Comparison of ENCODE assay signal across 18 mouse cellular contexts in the genomic region with DNA sequence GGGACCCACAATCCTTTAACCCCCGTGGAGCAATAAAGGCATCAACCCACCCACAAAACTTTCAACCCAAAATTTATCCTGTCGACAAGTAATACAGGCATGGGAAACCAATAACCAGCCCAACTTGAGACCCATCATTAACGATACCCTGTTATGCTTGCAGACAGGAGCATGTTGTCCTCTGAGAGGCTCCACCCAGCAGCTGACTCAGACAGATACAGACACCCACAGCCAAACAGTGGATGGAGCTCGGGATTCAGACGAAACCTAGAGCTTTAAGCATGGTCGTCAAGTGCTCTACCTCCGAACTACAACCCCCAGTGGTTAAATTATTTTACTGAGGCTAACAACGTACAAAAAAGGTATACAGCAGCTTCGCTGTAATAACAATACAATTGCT.
DNase-seq lines count a peak whose midpoint lies in the region; ATAC-seq and TF ChIP-seq lines count a peak whose summit lies in the region.
"Had no signal": no experiment of that assay in that cellular context is flagged by ENCODE, and none has a peak within 500 bp of the region (broad histone marks: within the 10 kb centered on the region; RNA-seq: fewer than 3 reads in every experiment).

No protein-coding gene starts in this region.

- no peak overlapping the region for H3K9ac ChIP-seq in CH12.LX (ENCODE audit: insufficient read depth, low read depth)
- H3K9ac ChIP-seq in liver, embryonic 12.5 days = no peak overlapping the region
- H3K9ac ChIP-seq in liver, embryonic 16.5 days (ENCODE audit: low read depth, low read length) = no peak overlapping the region
- no peak overlapping the region for H3K9ac ChIP-seq in midbrain, embryonic 14.5 days (replicated peaks; ENCODE audit: low read length)
- H3K9ac ChIP-seq: embryonic facial prominence, embryonic 13.5 days; forebrain, embryonic 13.5 days; hindbrain, embryonic 14.5 days had no signal

- DNase-seq in layer of hippocampus, adult 2 months (ENCODE audit: low spot score in 2 of 2) = no peak
- no peak for DNase-seq in layer of hippocampus, adult 11-12 months (ENCODE audit: low spot score)
- DNase-seq in CH12.LX (ENCODE audit: extremely low read depth) = no peak
- DNase-seq in midbrain, embryonic 14.5 days = no peak
- no peak for DNase-seq in ovary, postnatal 36 days (ENCODE audit: low spot score)
- DNase-seq: adrenal gland, adult 8-10 months; adrenal gland, postnatal 36 days; cerebellum, adult 11-12 months; cerebellum, adult 9-10 months; cerebellum, postnatal 36 days; heart, adult 18-20 months had no signal

- TF ChIP-seq RAD21 in CH12.LX (IDR thresholded peaks at IDR 0.05; ENCODE audit: low read depth, low read length) = peak; percentile 3

- peak; percentile 65 for ATAC-seq in liver, embryonic 12.5 days
- ATAC-seq in liver, embryonic 16.5 days (ENCODE audit: low read depth) = peak; percentile 47
- ATAC-seq in midbrain, embryonic 14.5 days (ENCODE audit: low FRiP score, low TSS enrichment) = no peak
- ATAC-seq: forebrain, embryonic 13.5 days had no signal

- no peak overlapping the region for H3K4me3 ChIP-seq in layer of hippocampus, adult 2 months
- H3K4me3 ChIP-seq in CH12.LX (replicated peaks in 1 of 3; ENCODE audit: low read depth in 2 of 3, low read length in 2 of 3, poor library complexity in 1 of 3) = no peak overlapping the region
- H3K4me3 ChIP-seq in liver, embryonic 12.5 days = no peak overlapping the region
- H3K4me3 ChIP-seq in liver, embryonic 16.5 days (ENCODE audit: low read depth, low read length) = no peak overlapping the region
- no peak overlapping the region for H3K4me3 ChIP-seq in midbrain, embryonic 14.5 days (replicated peaks; ENCODE audit: low read depth, low read length)
- H3K4me3 ChIP-seq: embryonic facial prominence, embryonic 13.5 days; forebrain, embryonic 13.5 days; hindbrain, embryonic 10.5 days had no signal

- TF ChIP-seq CTCF in layer of hippocampus, adult 2 months (conservative IDR thresholded peaks at IDR 0.05) = no peak
- TF ChIP-seq CTCF in CH12.LX (conservative IDR thresholded peaks at IDR 0.05 in 1 of 2, IDR thresholded peaks at IDR 0.05 in 1 of 2; ENCODE audit: low read depth in 2 of 2, low read length in 2 of 2) = peak in 1 of 2 experiments; percentile 10; a peak in 1 of 4 replicates

- peaks cover 5 to 49% of the 10 kb centered on the region in 2 experiments for H3K36me3 ChIP-seq in CH12.LX (replicated peaks in 1 of 2; ENCODE audit: control insufficient read depth in 1 of 2, insufficient read depth in 1 of 2, low read length in 1 of 2)
- peaks cover 13% of the 10 kb centered on the region; the same call in 1 of the 2 replicates for H3K36me3 ChIP-seq in liver, embryonic 12.5 days
- H3K36me3 ChIP-seq in liver, embryonic 16.5 days (ENCODE audit: control insufficient read depth, insufficient read depth) = no peaks in the 10 kb centered on the region
- 0 out of 2 replicates have a peak, but pooled peaks cover 3% of the 10 kb centered on the region for H3K36me3 ChIP-seq in midbrain, embryonic 14.5 days (ENCODE audit: control insufficient read depth, insufficient read depth, low read length)

- H3K4me2 ChIP-seq in CH12.LX (ENCODE audit: insufficient read depth, low read depth, poor library complexity, severe bottlenecking) = peak overlapping the region; percentile 51; the same call in 1 of the 2 replicates
- no peak overlapping the region for H3K4me2 ChIP-seq in liver, embryonic 12.5 days
- H3K4me2 ChIP-seq in liver, embryonic 16.5 days (ENCODE audit: low read depth, low read length) = no peak overlapping the region
- no peak overlapping the region for H3K4me2 ChIP-seq in midbrain, embryonic 14.5 days (ENCODE audit: low read length)
- H3K4me2 ChIP-seq: embryonic facial prominence, embryonic 13.5 days; forebrain, embryonic 13.5 days; heart, embryonic 11.5 days; hindbrain, embryonic 14.5 days had no signal

- peaks cover 31 to 83% of the 10 kb centered on the region in 2 experiments for H3K4me1 ChIP-seq in CH12.LX (ENCODE audit: control insufficient read depth in 1 of 2, insufficient read depth in 2 of 2)
- H3K4me1 ChIP-seq in liver, embryonic 12.5 days = peaks cover 57% of the 10 kb centered on the region
- H3K4me1 ChIP-seq in liver, embryonic 16.5 days (ENCODE audit: control insufficient read depth, low read depth, low read length) = peaks cover 24% of the 10 kb centered on the region
- peaks cover 23% of the 10 kb centered on the region for H3K4me1 ChIP-seq in midbrain, embryonic 14.5 days (ENCODE audit: control insufficient read depth, insufficient read depth, low read length)

- dilution Hi-C loops in CH12.LX (cut with MboI; ENCODE audit: extremely low pct_ligation_motif_present, extremely low pct_unique_long_range_greater_than_20kb, low sequenced_read_pairs) = no loop called here

- H3K9me3 ChIP-seq in CH12.LX (replicated peaks; ENCODE audit: low read length) = no peaks in the 10 kb centered on the region
- no peaks in the 10 kb centered on the region for H3K9me3 ChIP-seq in liver, embryonic 12.5 days (replicated peaks)
- H3K9me3 ChIP-seq in liver, embryonic 16.5 days (replicated peaks; ENCODE audit: control insufficient read depth, low read length) = no peaks in the 10 kb centered on the region
- no peaks in the 10 kb centered on the region for H3K9me3 ChIP-seq in midbrain, embryonic 14.5 days (ENCODE audit: control insufficient read depth, low read length)
- H3K9me3 ChIP-seq: embryonic facial prominence, embryonic 13.5 days; forebrain, embryonic 13.5 days; hindbrain, embryonic 10.5 days had no signal

- no peak for TF ChIP-seq POLR2A in CH12.LX (IDR thresholded peaks at IDR 0.05; ENCODE audit: low read depth, low read length)

- no peak for TF ChIP-seq EP300 in CH12.LX (IDR thresholded peaks at IDR 0.05; ENCODE audit: low read length)

- in situ Hi-C loops in CH12.LX (cut with MboI; ENCODE audit: low pct_ligation_motif_present, low pct_unique_long_range_greater_than_20kb, low sequenced_read_pairs) = no loop called here

- peaks cover 21% of the 10 kb centered on the region for H3K79me2 ChIP-seq in CH12.LX (replicated peaks; ENCODE audit: control insufficient read depth, extremely low read depth, insufficient read depth, poor library complexity, severe bottlenecking)

- WGBS in liver, embryonic 12.5 days (ENCODE audit: insufficient replicate concordance) = 66% methylated on average over 9 of the region's 9 CpGs
- WGBS in liver, embryonic 16.5 days (ENCODE audit: insufficient replicate concordance) = 53% methylated on average over 9 of the region's 9 CpGs
- 95% methylated on average over 9 of the region's 9 CpGs for whole genome bisulfite sequencing in midbrain, embryonic 14.5 days

- 0 out of 2 replicates have a peak overlapping the region, but pooled peaks have one; percentile 5 for H3K27ac ChIP-seq in layer of hippocampus, adult 2 months
- peak overlapping the region; percentile 55 for H3K27ac ChIP-seq in CH12.LX (ENCODE audit: insufficient read depth, low read depth)
- H3K27ac ChIP-seq in liver, embryonic 12.5 days = no peak overlapping the region; the same call in 1 of the 2 replicates
- no peak overlapping the region for H3K27ac ChIP-seq in liver, embryonic 16.5 days (ENCODE audit: low read length)
- H3K27ac ChIP-seq in midbrain, embryonic 14.5 days (replicated peaks; ENCODE audit: low read depth, low read length) = no peak overlapping the region
- H3K27ac ChIP-seq: embryonic facial prominence, embryonic 13.5 days; forebrain, embryonic 13.5 days; hindbrain, embryonic 10.5 days; hindbrain, embryonic 14.5 days had no signal

- H3K27me3 ChIP-seq in CH12.LX (replicated peaks) = no peaks in the 10 kb centered on the region
- no peaks in the 10 kb centered on the region for H3K27me3 ChIP-seq in liver, embryonic 12.5 days (replicated peaks)
- H3K27me3 ChIP-seq in liver, embryonic 16.5 days (ENCODE audit: control insufficient read depth, insufficient read depth, low read depth, low read length) = no peaks in the 10 kb centered on the region
- H3K27me3 ChIP-seq in midbrain, embryonic 14.5 days (ENCODE audit: control insufficient read depth, insufficient read depth, low read length) = no peaks in the 10 kb centered on the region
- H3K27me3 ChIP-seq: embryonic facial prominence, embryonic 13.5 days; forebrain, embryonic 13.5 days had no signal

TF ChIP-seq in CH12.LX, 34 proteins besides CTCF, POLR2A, EP300 and RAD21:
- TF ChIP-seq CHD1 (IDR thresholded peaks at IDR 0.05; ENCODE audit: low read depth, low read length) = peak; percentile 63; the same call in 1 of the 2 replicates
- no peak for TF ChIP-seq MEF2A (IDR thresholded peaks at IDR 0.05; ENCODE audit: borderline replicate concordance, low read depth, low read length)
TF ChIP-seq in CH12.LX: peak in this region for 1.

Comparison
In these comparisons a context has a peak if more than half of its experiments do, and no peak if none do; other contexts are left out.
1. H3K27ac ChIP-seq: peak in layer of hippocampus, adult 2 months (single experiment) and CH12.LX (single experiment); none in liver, embryonic 12.5 days (single experiment), liver, embryonic 16.5 days (single experiment) and midbrain, embryonic 14.5 days (single experiment).